Mouse (Mus musculus) cerebellum, adult (tissue): ENCODE measurements around the gene Agbl5.
A peak's percentile ranks its signal among the peaks of the same experiment; 100 is the strongest.

Experiments used
- ATAC-seq: cut with Nextera tagmentation; 2 replicates; pipeline ENCODE4 v1.9.2; 2017; ENCODE audit warnings: mild to moderate bottlenecking, moderate library complexity, mixed read lengths; ENCODE audit not compliant: insufficient number of reproducible peaks, low FRiP score, low TSS enrichment

The Agbl5 gene

GRCm38 (mm10) chr5:30948620-30949019, 60.1 kb downstream of the Agbl5 start:
- ATAC-seq, result no peak

- peak; percentile 60 for ATAC-seq
Measured at GRCm38 (mm10) chr5:30949654-30950326, 61.3 kb downstream of the Agbl5 start.

- no peak for ATAC-seq
Measured at GRCm38 (mm10) chr5:30950451-30950850, 62.0 kb downstream of the Agbl5 start.

- no peak for ATAC-seq
Measured at GRCm38 (mm10) chr5:30950922-30951321, 62.4 kb downstream of the Agbl5 start.

GRCm38 (mm10) chr5:30951706-30952105, 63.2 kb downstream of the Agbl5 start:
- ATAC-seq, result no peak

GRCm38 (mm10) chr5:30952551-30952950, 64.1 kb downstream of the Agbl5 start:
- no peak for ATAC-seq

GRCm38 (mm10) chr5:30954065-30954464, 65.6 kb downstream of the Agbl5 start:
- ATAC-seq, result no peak

- ATAC-seq, result no peak
Measured at GRCm38 (mm10) chr5:30954556-30954955, 66.1 kb downstream of the Agbl5 start.

GRCm38 (mm10) chr5:30955751-30956150, 67.3 kb downstream of the Agbl5 start:
- ATAC-seq, result no peak
